ENCODE assay signal across 37 mouse cellular contexts in genomic region chr3:88701222-88701621, GRCm38 (mm10). TPM values are rescaled to one million over a fixed set of nuclear protein-coding genes. Genes with fewer than 3 reads are reported as not detected.
DNase-seq lines count a peak whose midpoint lies in the region; ATAC-seq lines count a peak whose summit lies in the region.
"Had no signal": no experiment of that assay in that cellular context is flagged by ENCODE, and none has a peak within 500 bp of the region (broad histone marks: within the 10 kb centered on the region; RNA-seq: fewer than 3 reads in every experiment).

No protein-coding gene starts in this region.

- peaks cover 96% of the 10 kb centered on the region for H3K36me3 ChIP-seq in heart, embryonic 13.5 days
- peaks cover 44% of the 10 kb centered on the region for H3K36me3 ChIP-seq in midbrain, embryonic 11.5 days (ENCODE audit: control insufficient read depth, insufficient read depth, low read length)
- H3K36me3 ChIP-seq in midbrain, embryonic 15.5 days (replicated peaks), result peaks cover 70% of the 10 kb centered on the region

- no peak; the same call in 1 of the 2 replicates for ATAC-seq in heart, embryonic 13.5 days (ENCODE audit: extremely low read depth, insufficient number of reproducible peaks, low FRiP score, low TSS enrichment)
- no peak for ATAC-seq in midbrain, embryonic 11.5 days (ENCODE audit: low FRiP score)
- no peak for ATAC-seq in midbrain, embryonic 15.5 days (replicated peaks)
- ATAC-seq: forebrain, embryonic 15.5 days; hindbrain, embryonic 16.5 days; intestine, embryonic 15.5 days; Patski had no signal

- peak overlapping the region; percentile 59 for H3K27ac ChIP-seq in heart, embryonic 13.5 days (replicated peaks)
- no peak overlapping the region for H3K27ac ChIP-seq in midbrain, embryonic 11.5 days (ENCODE audit: low read depth, low read length)
- H3K27ac ChIP-seq in midbrain, embryonic 15.5 days, result no peak overlapping the region
- H3K27ac ChIP-seq: embryonic facial prominence, embryonic 10.5 days; embryonic facial prominence, embryonic 13.5 days; forebrain, embryonic 12.5 days; forebrain, embryonic 15.5 days; gastrocnemius, adult 2 months; hindbrain, embryonic 10.5 days; hindbrain, embryonic 13.5 days; intestine, embryonic 15.5 days; kidney, embryonic 15.5 days had no signal

- no peak overlapping the region for H3K9ac ChIP-seq in heart, embryonic 13.5 days
- H3K9ac ChIP-seq in midbrain, embryonic 11.5 days (ENCODE audit: low read length), result no peak overlapping the region
- no peak overlapping the region for H3K9ac ChIP-seq in midbrain, embryonic 15.5 days
- H3K9ac ChIP-seq: embryonic facial prominence, embryonic 13.5 days; forebrain, embryonic 12.5 days; forebrain, embryonic 15.5 days; hindbrain, embryonic 13.5 days; intestine, embryonic 15.5 days; kidney, embryonic 15.5 days had no signal

- no peaks in the 10 kb centered on the region for H3K9me3 ChIP-seq in heart, embryonic 13.5 days
- H3K9me3 ChIP-seq in midbrain, embryonic 11.5 days (ENCODE audit: control insufficient read depth, low read length), result no peaks in the 10 kb centered on the region
- H3K9me3 ChIP-seq in midbrain, embryonic 15.5 days, result no peaks in the 10 kb centered on the region
- H3K9me3 ChIP-seq: embryonic facial prominence, embryonic 10.5 days; embryonic facial prominence, embryonic 13.5 days; forebrain, embryonic 12.5 days; forebrain, embryonic 15.5 days; G1E; hindbrain, embryonic 10.5 days; hindbrain, embryonic 13.5 days; intestine, embryonic 15.5 days; kidney, embryonic 15.5 days had no signal

- H3K4me3 ChIP-seq in heart, embryonic 13.5 days, result no peak overlapping the region
- no peak overlapping the region for H3K4me3 ChIP-seq in midbrain, embryonic 11.5 days (ENCODE audit: low read depth, low read length)
- H3K4me3 ChIP-seq in midbrain, embryonic 15.5 days, result no peak overlapping the region
- H3K4me3 ChIP-seq: embryonic facial prominence, embryonic 10.5 days; embryonic facial prominence, embryonic 13.5 days; erythroblast, embryonic 14.5 days; forebrain, embryonic 12.5 days; forebrain, embryonic 15.5 days; gastrocnemius, adult 2 months; hindbrain, embryonic 10.5 days; hindbrain, embryonic 13.5 days; intestine, embryonic 15.5 days; kidney, embryonic 15.5 days had no signal

- intact Hi-C loops in heart, postnatal 25 days (cut with DNase I), result no loop called here
- intact Hi-C loops in heart, postnatal 10 days (cut with DNase I), result no loop called here

- peak; percentile 82 for DNase-seq in heart, adult 11 months
- DNase-seq in heart, adult 8-10 months (ENCODE audit: low spot score), result no peak
- DNase-seq in heart, postnatal 25 days (ENCODE audit: low spot score), result no peak
- DNase-seq in midbrain, embryonic 11.5 days (ENCODE audit: low spot score, missing footprints), result peak; percentile 81
- DNase-seq in heart, postnatal 10 days, result peak; percentile 24 to 49
- no peak for DNase-seq in urinary bladder, postnatal 25 days (ENCODE audit: low spot score)
- DNase-seq: adrenal gland, adult 2 months; adrenal gland, postnatal 14 days; B cell, adult 2 months; cerebellum, adult 11-12 months; cerebellum, adult 8-10 months; cerebellum, postnatal 10 days; cerebellum, postnatal 36 days; embryo, embryonic 11 days; gastrocnemius, adult 2 months; gastrocnemius, postnatal 14 days; kidney, adult 11 months; kidney, adult 8-10 months had no signal

- H3K4me2 ChIP-seq in heart, embryonic 13.5 days, result no peak overlapping the region
- no peak overlapping the region for H3K4me2 ChIP-seq in midbrain, embryonic 11.5 days
- no peak overlapping the region for H3K4me2 ChIP-seq in midbrain, embryonic 15.5 days
- H3K4me2 ChIP-seq: embryonic facial prominence, embryonic 13.5 days; forebrain, embryonic 12.5 days; forebrain, embryonic 15.5 days; hindbrain, embryonic 13.5 days; intestine, embryonic 15.5 days; kidney, embryonic 15.5 days had no signal

- 43% methylated on average over 3 of the region's 3 CpGs for WGBS in heart, embryonic 13.5 days
- WGBS in midbrain, embryonic 11.5 days, result 84% methylated on average over 3 of the region's 3 CpGs
- 89% methylated on average over 3 of the region's 3 CpGs for WGBS in midbrain, embryonic 15.5 days

- peaks cover 23% of the 10 kb centered on the region for H3K4me1 ChIP-seq in heart, embryonic 13.5 days
- H3K4me1 ChIP-seq in midbrain, embryonic 11.5 days (ENCODE audit: control insufficient read depth, insufficient read depth, low read length), result no peaks in the 10 kb centered on the region
- H3K4me1 ChIP-seq in midbrain, embryonic 15.5 days, result no peaks in the 10 kb centered on the region
- H3K4me1 ChIP-seq: embryonic facial prominence, embryonic 10.5 days; embryonic facial prominence, embryonic 13.5 days; forebrain, embryonic 12.5 days; forebrain, embryonic 15.5 days; hindbrain, embryonic 10.5 days; hindbrain, embryonic 13.5 days; intestine, embryonic 15.5 days; kidney, embryonic 15.5 days had no signal

- no peaks in the 10 kb centered on the region for H3K27me3 ChIP-seq in heart, embryonic 13.5 days (replicated peaks)
- no peaks in the 10 kb centered on the region for H3K27me3 ChIP-seq in midbrain, embryonic 11.5 days (ENCODE audit: control insufficient read depth, insufficient read depth, low read length)
- H3K27me3 ChIP-seq in midbrain, embryonic 15.5 days (replicated peaks), result no peaks in the 10 kb centered on the region
- H3K27me3 ChIP-seq: CH12.LX; embryonic facial prominence, embryonic 13.5 days; forebrain, embryonic 12.5 days; forebrain, embryonic 15.5 days; hindbrain, embryonic 13.5 days; intestine, embryonic 15.5 days; kidney, embryonic 15.5 days; Patski had no signal

RNA-seq across cellular contexts. Expression of gene Rit1, which starts 15.4 kb away (rescaled TPM):
- 10 to 100 TPM; 61.8 to 76.1 (median 67.9) TPM for total RNA-seq in heart, adult 8-10 months (2022)
- 51.7 and 56.8 TPM in 2 replicates for polyA plus RNA-seq in heart, embryonic 13.5 days (2015; fragmentation: Nextera tagmentation; extraction: Ambion mirVana)
- total RNA-seq in heart, postnatal 25 days (2021), result 10 to 100 TPM; 71.7 to 76.2 TPM
- polyA plus RNA-seq in midbrain, embryonic 11.5 days (2014; fragmentation: Nextera tagmentation; extraction: Ambion mirVana), result 43.8 and 48.8 TPM in 2 replicates
- 62.0 and 64.0 TPM in 2 replicates for polyA plus RNA-seq in midbrain, embryonic 15.5 days (2015; fragmentation: Nextera tagmentation; extraction: Ambion mirVana)
- 10 to 100 TPM; 59.4 to 70.2 TPM for total RNA-seq in heart, postnatal 10 days (2021)

RNA-seq across cellular contexts. Expression of gene Khdc4, which starts 15.6 kb away (rescaled TPM):
- 10 to 100 TPM; 26.3 to 31.5 (median 27.8) TPM for total RNA-seq in heart, adult 8-10 months (2022)
- polyA plus RNA-seq in heart, embryonic 13.5 days (2015; fragmentation: Nextera tagmentation; extraction: Ambion mirVana), result 54.8 and 61.4 TPM in 2 replicates
- total RNA-seq in heart, postnatal 25 days (2021), result 10 to 100 TPM; 27.1 to 28.8 TPM
- polyA plus RNA-seq in midbrain, embryonic 11.5 days (2014; fragmentation: Nextera tagmentation; extraction: Ambion mirVana), result 107 and 109 TPM in 2 replicates
- 88.9 and 92.9 TPM in 2 replicates for polyA plus RNA-seq in midbrain, embryonic 15.5 days (2015; fragmentation: Nextera tagmentation; extraction: Ambion mirVana)
- 10 to 100 TPM; 39.5 to 42.9 TPM for total RNA-seq in heart, postnatal 10 days (2021)

RNA-seq across cellular contexts. Expression of gene Rxfp4, which starts 48.3 kb away (rescaled TPM):
- under 1 TPM in 1 of 4 experiments, not detected in 3; 0.23 TPM for total RNA-seq in heart, adult 8-10 months (2022)
- polyA plus RNA-seq in heart, embryonic 13.5 days (2015; fragmentation: Nextera tagmentation; extraction: Ambion mirVana), result not detected in 2 replicates
- not detected for total RNA-seq in heart, postnatal 25 days (2021)
- 0.14 TPM in 1 of 2 replicates, not detected in the other for polyA plus RNA-seq in midbrain, embryonic 11.5 days (2014; fragmentation: Nextera tagmentation; extraction: Ambion mirVana)
- not detected in 2 replicates for polyA plus RNA-seq in midbrain, embryonic 15.5 days (2015; fragmentation: Nextera tagmentation; extraction: Ambion mirVana)
- not detected for total RNA-seq in heart, postnatal 10 days (2021)
- total RNA-seq: adrenal gland, adult 2 months; adrenal gland, postnatal 14 days; adrenal gland, postnatal 4 days; CH12.LX; G1E; gastrocnemius, adult 2 months; gastrocnemius, postnatal 14 days had no signal
- polyA plus RNA-seq: adrenal gland, adult 2 months; brain, embryonic 14.5 days; cortical plate, adult 2 months; embryonic facial prominence, embryonic 10.5 days; embryonic facial prominence, embryonic 13.5 days; erythroblast, embryonic 14.5 days; forebrain, embryonic 12.5 days; forebrain, embryonic 15.5 days; G1E; gonadal fat pad, adult 2 months; hindbrain, embryonic 10.5 days; hindbrain, embryonic 13.5 days; hindbrain, embryonic 16.5 days; intestine, embryonic 15.5 days; kidney, embryonic 15.5 days; Patski had no signal

Comparison
In these comparisons a context has a peak if more than half of its experiments do, and no peak if none do; other contexts are left out.
1. DNase-seq: peak in heart, adult 11 months (single experiment), midbrain, embryonic 11.5 days (single experiment) and heart, postnatal 10 days (2 of 2); none in heart, adult 8-10 months (single experiment), heart, postnatal 25 days (single experiment) and urinary bladder, postnatal 25 days (single experiment).